Mouse (Mus musculus) CH12F3 (cell line): ENCODE measurements at regions not wholly inside any gene's neighbourhood (a gene's known extent, or its start where the extent isn't known, plus 50 kb on each side); places are given as distances from the start of the nearest gene placed in this dataset.

Experiments used
- in situ Hi-C: fragments of 300-500 bp; cut with MboI; formaldehyde crosslinking; loops from 2 replicates; pipeline ENCODE4 v1.14.3; 2020; ENCODE audit warnings: low sequenced_read_pairs

- in situ Hi-C loops, result no loop called here
These were observed 382.0 kb upstream of the Sptlc3 start for GRCm38 (mm10) chr2:139111669-139112068.

GRCm38 (mm10) chr2:139114523-139114922 lies 379.2 kb upstream of the Sptlc3 start:
- in situ Hi-C loops, result no loop called here

- in situ Hi-C loops, result no loop called here
These were observed 372.8 kb upstream of the Sptlc3 start for GRCm38 (mm10) chr2:139120905-139121304.

- in situ Hi-C loops, result no loop called here
These were observed 361.6 kb upstream of the Sptlc3 start for GRCm38 (mm10) chr2:139132121-139132520.

GRCm38 (mm10) chr2:139147004-139147403 lies 346.7 kb upstream of the Sptlc3 start:
- in situ Hi-C loops, result no loop called here

GRCm38 (mm10) chr2:139179641-139180040 lies 314.1 kb upstream of the Sptlc3 start:
- in situ Hi-C loops, result no loop called here

- in situ Hi-C loops, result no loop called here
These were observed 295.4 kb upstream of the Sptlc3 start for GRCm38 (mm10) chr2:139198281-139198680.

- in situ Hi-C loops, result no loop called here
These were observed 286.1 kb upstream of the Sptlc3 start for GRCm38 (mm10) chr2:139207649-139208048.

- in situ Hi-C loops, result no loop called here
These were observed 272.8 kb upstream of the Sptlc3 start for GRCm38 (mm10) chr2:139220757-139221400.

GRCm38 (mm10) chr2:139230453-139230852 lies 263.3 kb upstream of the Sptlc3 start:
- in situ Hi-C loops, result no loop called here

GRCm38 (mm10) chr2:139250138-139250537 lies 243.6 kb upstream of the Sptlc3 start:
- in situ Hi-C loops, result no loop called here

GRCm38 (mm10) chr2:139267119-139267518 lies 226.6 kb upstream of the Sptlc3 start:
- in situ Hi-C loops, result no loop called here

GRCm38 (mm10) chr2:139276581-139276980 lies 217.1 kb upstream of the Sptlc3 start:
- in situ Hi-C loops, result no loop called here

GRCm38 (mm10) chr2:139277571-139277970 lies 216.1 kb upstream of the Sptlc3 start:
- in situ Hi-C loops, result no loop called here

- in situ Hi-C loops, result no loop called here
These were observed 212.7 kb upstream of the Sptlc3 start for GRCm38 (mm10) chr2:139281056-139281455.

- in situ Hi-C loops, result no loop called here
These were observed 209.4 kb upstream of the Sptlc3 start for GRCm38 (mm10) chr2:139284315-139284714.

GRCm38 (mm10) chr2:139286446-139286845 lies 207.3 kb upstream of the Sptlc3 start:
- in situ Hi-C loops, result no loop called here

- in situ Hi-C loops, result no loop called here
These were observed 195.1 kb upstream of the Sptlc3 start for GRCm38 (mm10) chr2:139298541-139299152.

- in situ Hi-C loops, result no loop called here
These were observed 182.3 kb upstream of the Sptlc3 start for GRCm38 (mm10) chr2:139311401-139311812.

GRCm38 (mm10) chr2:139312053-139312452 lies 181.7 kb upstream of the Sptlc3 start:
- in situ Hi-C loops, result no loop called here

GRCm38 (mm10) chr2:139322509-139322908 lies 171.2 kb upstream of the Sptlc3 start:
- in situ Hi-C loops, result no loop called here

- in situ Hi-C loops, result no loop called here
These were observed 168.2 kb upstream of the Sptlc3 start for GRCm38 (mm10) chr2:139325501-139325900.

GRCm38 (mm10) chr2:139334681-139335080 lies 159.0 kb upstream of the Sptlc3 start:
- in situ Hi-C loops, result no loop called here
